Mouse (Mus musculus): ENCODE results near the gene Ap1ar.

The Ap1ar gene

DNA sequence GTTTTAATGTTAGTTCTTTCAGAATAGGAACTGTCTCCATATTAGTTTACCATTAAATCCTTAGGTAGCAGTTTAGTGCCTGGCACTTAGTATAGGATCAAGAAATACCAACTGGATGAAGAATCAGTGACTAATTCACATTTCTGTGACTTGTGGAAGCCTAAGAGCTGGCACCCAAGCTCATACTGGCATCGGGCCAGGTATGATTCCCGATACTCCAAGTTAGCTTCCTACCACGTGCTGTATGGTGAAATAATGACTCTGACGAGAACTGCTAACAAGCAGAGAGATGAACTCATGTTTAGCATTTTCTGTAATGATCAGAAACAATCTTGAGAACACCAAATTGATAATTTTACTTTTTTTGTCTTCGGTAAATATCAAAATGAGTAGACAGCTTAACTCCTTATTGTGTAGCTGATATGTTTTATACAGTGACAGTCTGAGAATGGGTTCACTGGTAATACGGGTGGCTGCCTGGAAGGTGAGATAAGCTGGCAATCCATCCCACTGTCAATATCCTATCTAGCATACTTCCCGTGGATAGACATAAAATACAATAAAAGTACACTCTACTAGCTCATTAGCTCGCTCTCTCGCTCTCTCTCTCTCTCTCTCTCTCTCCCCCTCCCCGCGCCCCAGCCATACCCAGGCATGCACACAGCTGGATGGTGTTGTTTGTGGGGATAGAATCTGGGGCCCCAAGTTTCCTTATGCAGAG is 10.9 kb upstream of the Ap1ar start:
- in situ Hi-C loops (cut with MboI; ENCODE audit: low pct_unique_long_range_greater_than_20kb in 1 of 2, low sequenced_read_pairs in 2 of 2, unreplicated experiment in 1 of 2): no loop called here

DNA sequence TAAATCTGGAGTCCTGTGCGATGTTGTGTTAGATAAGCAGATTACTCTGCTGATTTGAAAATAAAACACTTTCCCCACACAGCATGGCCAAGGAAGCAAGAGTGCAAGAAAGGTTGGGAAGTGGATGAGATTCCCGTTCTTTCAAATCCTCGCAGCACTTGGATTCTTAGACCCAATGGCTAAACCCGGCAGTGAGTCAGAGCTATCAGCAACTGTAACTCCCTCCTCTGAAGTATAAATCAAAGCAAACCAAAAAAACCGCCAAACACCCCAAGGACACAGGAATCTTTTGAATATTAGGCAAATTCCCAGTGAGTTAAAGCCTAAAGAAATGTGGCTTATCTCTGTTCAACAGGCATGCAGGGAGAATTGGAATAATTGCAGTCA is 6.6 kb upstream of the Ap1ar start:
- in situ Hi-C loops (cut with MboI; ENCODE audit: low pct_unique_long_range_greater_than_20kb in 1 of 2, low sequenced_read_pairs in 2 of 2, unreplicated experiment in 1 of 2): no loop called here

DNA sequence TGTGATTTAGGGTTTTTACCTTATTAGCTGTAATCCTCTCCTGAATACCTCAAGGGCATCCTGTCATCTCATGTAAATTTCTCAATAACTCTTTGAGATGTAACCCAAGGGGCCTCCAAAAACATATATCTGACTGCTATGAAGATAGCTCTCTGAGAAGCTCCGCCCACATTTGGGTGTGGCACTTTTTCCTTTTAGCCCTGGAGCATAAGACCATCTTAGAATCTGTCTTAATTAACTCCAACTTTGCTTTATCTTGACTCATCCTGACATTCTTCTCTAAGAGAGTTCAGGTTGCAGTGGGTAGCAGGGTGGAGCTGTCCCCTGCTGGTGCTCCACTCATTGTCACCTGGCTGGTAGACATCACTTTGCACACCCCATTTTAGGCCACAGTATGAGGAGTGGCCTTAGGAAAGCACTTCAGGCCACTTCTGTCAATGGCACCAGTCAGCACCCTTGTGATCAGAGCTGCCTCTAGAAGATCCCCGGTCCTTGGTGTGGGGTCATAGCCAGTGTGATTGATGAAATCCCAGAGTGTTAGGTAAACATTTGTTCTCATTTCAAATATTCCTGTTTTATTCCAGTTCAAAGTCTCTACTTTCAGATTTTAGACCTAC is 6.1 kb upstream of the Ap1ar start:
- in situ Hi-C loops (cut with MboI; ENCODE audit: low pct_unique_long_range_greater_than_20kb in 1 of 2, low sequenced_read_pairs in 2 of 2, unreplicated experiment in 1 of 2): no loop called here

DNA sequence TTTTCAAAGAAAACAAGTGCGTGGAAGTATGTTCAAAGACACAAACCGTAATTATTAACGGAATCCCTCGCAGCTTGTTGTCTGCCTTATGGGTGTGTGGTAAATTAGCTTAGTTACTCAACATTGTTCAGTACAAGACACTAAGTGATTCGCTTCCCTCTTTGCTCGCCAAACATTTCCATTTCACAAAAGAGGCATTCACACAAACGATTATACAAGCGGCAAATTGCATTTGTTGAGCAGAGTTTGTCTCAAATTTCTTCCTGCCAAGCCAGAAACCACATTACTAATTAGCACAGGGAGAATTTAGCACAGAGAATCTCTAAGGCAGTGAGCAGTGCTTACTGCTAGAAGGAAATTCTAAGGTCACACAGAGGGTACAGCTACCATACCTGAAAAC is 4.6 kb upstream of the Ap1ar start:
- in situ Hi-C loops (cut with MboI; ENCODE audit: low pct_unique_long_range_greater_than_20kb in 1 of 2, low sequenced_read_pairs in 2 of 2, unreplicated experiment in 1 of 2): no loop called here

DNA sequence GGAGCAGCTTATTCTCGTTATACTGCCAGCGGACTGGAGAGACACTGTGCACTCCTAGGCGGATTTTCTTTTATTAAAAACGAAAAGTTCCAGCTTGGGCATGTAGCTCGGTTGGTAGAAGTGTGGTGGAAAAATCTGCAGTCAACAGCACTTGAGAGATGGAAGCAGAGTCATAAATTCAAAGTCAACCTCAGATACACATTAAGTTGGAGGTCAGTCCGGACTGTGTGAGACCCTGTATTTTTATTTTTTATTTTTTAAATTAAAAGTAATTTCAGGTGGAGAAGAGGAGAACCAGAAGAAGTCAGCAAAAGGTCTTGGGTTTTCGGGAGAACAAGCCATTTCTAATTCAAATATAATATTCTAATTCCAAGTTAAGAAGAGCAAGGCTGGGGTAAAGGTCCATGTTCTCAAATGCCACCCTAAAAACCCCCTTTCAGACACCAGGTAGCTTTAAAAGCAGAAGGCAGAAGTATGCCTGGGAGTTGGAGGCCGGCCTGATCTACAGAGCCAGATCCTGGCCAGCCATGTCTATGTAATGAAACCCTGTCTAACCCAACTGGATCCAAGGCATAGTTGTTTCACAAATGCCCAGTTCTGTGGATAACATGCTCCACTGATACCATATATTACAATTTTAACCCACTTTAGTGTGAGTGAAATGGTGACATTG is 785 bp upstream of the Ap1ar start:
- in situ Hi-C loops (cut with MboI; ENCODE audit: low pct_unique_long_range_greater_than_20kb in 1 of 2, low sequenced_read_pairs in 2 of 2, unreplicated experiment in 1 of 2): no loop called here

DNA sequence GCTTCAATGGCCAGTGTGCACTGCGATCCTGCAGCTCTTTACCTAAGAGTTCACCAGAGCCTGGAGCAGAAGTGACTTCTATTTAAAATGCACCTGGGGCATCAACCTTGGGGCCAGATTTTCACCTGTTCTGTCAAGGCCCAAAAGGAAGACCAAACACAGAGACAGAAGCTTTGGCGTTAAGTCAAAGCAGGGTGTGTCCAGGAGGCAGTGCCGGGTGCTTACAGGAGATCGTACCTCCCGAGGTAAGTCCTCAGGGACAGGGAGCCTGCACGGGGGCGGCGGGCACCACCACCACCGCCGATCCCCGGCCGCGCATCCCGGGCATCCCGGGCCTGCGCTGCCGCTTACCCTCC is 547 bp downstream of the Ap1ar start:
- in situ Hi-C loops (cut with MboI; ENCODE audit: low pct_unique_long_range_greater_than_20kb in 1 of 2, low sequenced_read_pairs in 2 of 2, unreplicated experiment in 1 of 2): no loop called here

DNA sequence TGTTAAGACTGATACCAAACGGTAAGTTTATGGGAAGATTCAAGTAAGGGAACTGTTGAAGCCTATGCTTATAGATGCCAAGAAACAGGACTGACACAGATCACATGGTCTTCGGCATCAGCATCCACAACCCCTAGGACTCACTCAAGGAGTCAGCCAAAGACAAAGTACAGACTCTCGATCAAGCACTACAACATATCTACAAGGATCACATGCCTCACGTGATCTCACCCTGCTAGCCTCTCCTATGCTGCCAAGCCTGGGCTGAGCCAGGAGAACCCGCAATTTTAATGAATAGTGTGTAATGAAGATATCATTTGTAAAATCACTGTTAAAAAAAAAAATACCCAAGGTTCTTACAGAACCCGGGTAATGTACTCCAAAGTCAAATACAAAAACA is 1.7 kb downstream of the Ap1ar start:
- in situ Hi-C loops (cut with MboI; ENCODE audit: low pct_unique_long_range_greater_than_20kb in 1 of 2, low sequenced_read_pairs in 2 of 2, unreplicated experiment in 1 of 2): no loop called here

DNA sequence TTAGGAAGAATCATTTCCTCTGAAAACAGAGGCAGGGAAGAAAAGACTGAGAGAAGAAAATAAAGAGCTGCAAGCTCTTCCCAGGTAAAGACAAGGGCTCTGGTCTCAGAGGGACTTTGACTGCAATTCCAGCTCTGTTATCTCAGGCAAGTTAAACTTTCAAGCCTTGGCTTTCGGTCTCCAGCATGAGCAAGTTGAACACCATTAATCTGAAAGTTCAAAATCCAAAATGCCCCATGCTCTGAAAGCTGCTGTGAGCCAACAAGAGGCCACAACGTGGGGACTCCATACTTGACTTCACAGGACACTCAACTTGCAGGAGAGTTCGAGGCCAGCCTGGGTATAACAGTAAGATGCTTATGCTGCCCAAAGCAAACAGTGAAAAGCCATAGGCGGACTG is 3.3 kb downstream of the Ap1ar start:
- in situ Hi-C loops (cut with MboI; ENCODE audit: low pct_unique_long_range_greater_than_20kb in 1 of 2, low sequenced_read_pairs in 2 of 2, unreplicated experiment in 1 of 2): no loop called here

DNA sequence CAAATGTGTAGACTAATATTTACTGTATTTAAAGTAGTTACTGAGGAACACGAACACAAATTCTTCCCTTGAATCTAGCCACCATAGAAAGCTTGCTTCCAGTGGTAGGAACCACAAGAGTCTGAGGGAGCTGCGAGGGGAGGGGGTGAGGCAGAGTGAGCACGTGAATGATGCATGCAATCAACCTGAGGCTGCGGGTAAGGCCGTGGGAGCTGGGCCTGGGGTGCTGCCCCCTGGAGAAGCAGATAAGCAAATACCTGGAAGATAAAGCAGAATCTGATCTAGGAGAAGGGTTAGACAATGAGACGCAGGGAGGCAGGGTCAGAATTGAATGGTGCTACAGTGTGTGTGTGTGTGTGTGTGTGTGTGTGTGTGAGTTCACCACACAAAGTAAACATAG is 6.2 kb downstream of the Ap1ar start:
- in situ Hi-C loops (cut with MboI; ENCODE audit: low pct_unique_long_range_greater_than_20kb in 1 of 2, low sequenced_read_pairs in 2 of 2, unreplicated experiment in 1 of 2): no loop called here

DNA sequence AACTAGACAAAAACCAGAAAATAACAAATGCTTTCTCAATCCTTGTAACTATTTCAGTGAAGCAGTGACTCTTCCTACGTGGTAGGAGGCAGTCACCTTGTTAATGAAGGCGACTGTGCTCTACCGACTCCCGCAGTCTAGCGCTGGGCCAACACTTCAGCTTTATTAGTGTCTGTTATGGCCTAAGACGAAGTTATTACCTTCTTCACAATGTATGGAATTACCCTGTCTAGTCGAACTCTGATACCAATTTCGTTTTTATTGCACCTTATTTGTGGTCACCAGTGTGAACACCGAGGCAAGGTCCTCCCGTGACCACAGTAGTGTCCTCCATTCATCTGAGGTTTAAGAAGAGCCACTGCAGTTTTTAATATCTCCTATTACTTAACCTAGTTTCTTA is 7.1 kb downstream of the Ap1ar start:
- in situ Hi-C loops (cut with MboI; ENCODE audit: low pct_unique_long_range_greater_than_20kb in 1 of 2, low sequenced_read_pairs in 2 of 2, unreplicated experiment in 1 of 2): no loop called here

DNA sequence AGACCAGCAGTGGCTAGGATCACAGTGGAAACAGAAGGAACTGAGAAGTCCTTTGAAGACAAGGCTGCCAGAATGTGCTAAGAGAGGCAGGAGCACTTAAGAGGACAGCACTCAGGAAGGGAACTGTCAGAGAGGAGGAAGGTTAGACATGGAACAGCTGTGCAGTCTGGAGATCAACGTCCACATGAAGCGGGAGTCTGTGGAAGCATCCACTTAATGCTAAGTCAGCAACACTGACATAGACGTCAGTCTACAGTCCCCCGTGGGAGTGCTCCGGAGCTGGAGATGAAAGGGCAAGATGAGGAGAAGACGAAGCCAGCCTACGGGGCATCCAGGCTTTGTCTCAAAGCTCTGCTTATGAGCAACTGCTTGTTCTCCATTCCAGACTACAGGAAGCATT is 10.2 kb downstream of the Ap1ar start:
- in situ Hi-C loops (cut with MboI; ENCODE audit: low pct_unique_long_range_greater_than_20kb in 1 of 2, low sequenced_read_pairs in 2 of 2, unreplicated experiment in 1 of 2): no loop called here

DNA sequence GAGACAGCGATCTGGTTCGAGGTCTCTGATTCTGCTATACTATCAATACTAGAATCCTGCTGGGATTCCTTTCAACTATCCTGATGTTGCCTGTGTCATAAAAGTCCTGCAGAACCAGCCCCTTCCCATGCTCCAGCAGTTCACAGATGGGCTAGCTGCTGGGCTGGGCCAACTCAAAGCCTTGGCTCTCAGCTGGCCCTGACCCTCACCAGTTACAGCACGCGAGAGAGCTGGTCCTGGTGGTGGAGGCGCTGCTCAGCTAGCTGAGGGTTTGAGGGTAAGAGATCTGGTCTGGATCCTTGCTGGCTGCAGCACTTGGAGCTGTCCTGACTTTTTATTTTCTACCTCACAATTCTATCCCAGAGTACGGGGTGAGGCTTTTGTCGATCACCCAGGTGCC is 10.8 kb downstream of the Ap1ar start:
- in situ Hi-C loops (cut with MboI; ENCODE audit: low pct_unique_long_range_greater_than_20kb in 1 of 2, low sequenced_read_pairs in 2 of 2, unreplicated experiment in 1 of 2): no loop called here

DNA sequence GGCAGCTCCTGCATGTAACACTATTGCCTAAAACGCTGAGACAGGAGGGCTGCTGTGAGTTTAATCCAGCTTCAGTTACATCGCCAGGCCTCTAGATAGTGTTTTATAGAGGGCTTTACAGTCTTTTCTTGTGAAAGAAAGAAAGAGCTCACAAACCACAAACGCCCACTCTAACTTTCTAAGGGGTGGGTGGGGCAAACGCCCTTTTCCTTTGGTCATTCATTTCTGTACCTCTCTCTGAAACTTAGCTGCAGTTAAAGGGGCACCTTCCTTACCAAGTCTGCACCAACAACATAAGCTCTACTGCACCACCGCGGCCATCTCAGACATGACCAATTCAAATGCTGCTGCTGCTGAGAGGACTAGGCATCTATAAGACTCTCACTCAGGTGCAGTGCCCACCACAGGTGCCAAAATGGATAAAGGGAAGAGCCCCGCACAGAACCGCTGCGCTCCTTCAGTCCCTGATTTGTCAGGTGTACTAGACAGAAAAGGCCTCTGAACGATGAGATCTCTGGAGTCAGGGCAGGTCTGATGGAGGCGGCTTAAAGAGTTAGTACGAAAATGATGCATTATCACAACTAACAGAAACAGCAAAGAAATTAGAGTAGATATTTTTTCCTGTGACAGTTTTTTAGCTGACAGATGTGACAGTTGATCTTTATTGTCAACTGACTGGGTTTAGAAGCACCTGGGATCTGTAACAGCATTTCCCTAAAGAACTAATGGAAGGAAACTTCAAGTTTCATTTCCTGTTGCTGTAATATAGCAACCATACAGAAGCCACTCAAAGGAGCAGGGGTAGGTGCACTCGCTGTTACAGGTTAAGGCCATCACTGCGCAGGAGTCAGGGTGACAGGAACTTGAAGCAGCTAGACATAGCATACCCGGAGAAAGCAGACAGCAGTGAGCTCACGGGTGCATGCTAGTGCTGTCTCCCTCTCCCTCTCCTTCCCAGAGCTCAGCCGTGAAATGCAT is 13.1 kb downstream of the Ap1ar start:
- in situ Hi-C loops (cut with MboI; ENCODE audit: low pct_unique_long_range_greater_than_20kb in 1 of 2, low sequenced_read_pairs in 2 of 2, unreplicated experiment in 1 of 2): no loop called here

DNA sequence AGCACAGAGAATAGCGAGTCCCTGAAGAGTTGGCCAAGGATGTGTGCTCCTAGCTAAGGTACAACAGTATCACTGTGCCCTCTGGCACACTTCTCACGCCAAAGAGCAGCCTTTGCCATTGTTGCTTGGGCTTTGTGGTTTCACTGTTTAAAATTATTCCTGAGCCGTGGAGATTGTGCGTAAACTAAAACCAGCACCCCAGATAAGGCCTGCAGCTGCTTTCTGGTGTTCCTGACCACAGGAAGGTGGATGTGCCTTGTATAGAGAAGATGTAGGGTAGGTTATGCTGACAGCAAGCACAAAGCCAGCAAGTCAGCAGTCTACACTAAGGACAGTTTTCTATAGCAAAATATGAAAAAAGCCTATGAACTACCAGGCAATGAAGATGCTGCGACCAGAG is 16.1 kb downstream of the Ap1ar start:
- in situ Hi-C loops (cut with MboI; ENCODE audit: low pct_unique_long_range_greater_than_20kb in 1 of 2, low sequenced_read_pairs in 2 of 2, unreplicated experiment in 1 of 2): no loop called here

DNA sequence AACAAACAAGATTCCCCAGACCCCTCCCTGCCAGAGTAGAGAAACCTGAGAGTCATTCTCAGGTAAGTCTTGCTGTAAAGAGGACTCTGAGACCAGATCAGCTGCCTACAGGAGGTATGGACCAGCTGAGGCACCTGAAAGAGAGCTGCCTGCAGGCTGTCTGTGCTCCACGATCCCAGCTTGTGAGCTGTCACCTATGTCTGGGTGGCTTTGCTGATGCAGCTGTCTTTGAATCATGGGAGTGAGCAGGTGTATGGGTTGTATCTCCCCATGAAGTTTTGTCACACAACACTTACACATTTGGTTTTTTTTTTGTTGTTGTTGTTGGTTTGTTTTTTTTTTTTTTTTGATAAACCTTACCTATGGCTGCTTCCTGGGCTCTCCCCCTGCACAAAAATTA is 16.9 kb downstream of the Ap1ar start:
- in situ Hi-C loops (cut with MboI; ENCODE audit: low pct_unique_long_range_greater_than_20kb in 1 of 2, low sequenced_read_pairs in 2 of 2, unreplicated experiment in 1 of 2): no loop called here

DNA sequence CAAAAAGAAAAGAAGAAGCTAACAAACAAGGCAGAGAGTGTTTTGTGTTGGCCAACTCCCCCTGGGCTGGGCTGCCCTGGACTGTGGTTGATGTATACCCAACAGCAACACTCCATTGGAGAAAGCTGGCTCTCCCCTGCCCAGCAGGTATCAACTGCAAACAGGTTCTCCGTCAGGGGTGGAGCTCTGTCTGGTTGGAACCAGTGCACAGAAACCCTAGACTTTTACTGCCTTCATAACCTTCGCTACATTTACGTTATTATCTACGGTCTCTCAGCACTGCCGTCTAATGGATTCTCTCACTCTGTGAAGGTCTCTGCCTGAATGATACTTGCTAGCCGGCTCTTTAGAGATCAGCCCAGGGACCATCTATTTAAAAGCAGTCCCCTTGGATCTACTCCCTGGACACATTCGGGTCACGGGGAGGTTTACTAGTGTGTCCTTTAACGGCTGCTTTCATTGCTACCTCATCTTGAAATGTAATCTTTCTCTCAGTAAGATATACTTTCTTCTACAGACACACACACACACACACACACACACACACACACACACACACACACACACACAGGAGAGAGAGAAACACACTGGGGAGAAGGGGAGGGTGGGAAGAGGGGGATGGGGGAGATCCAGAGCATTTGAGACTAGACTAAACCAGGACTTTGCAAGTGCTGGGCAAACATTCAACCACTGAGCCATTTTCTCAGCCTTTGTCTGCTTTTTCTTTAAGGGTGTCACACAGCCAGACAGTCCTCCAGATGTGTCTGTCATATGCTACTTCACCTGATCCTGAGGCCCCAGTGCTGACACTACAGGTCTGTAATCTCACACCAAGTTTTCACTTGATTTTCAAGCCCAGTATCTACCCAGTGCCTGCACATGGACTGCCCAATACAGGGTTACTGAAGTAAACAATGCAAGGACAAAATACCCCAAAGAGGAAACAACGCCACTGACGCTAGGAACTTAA is 18.3 kb downstream of the Ap1ar start:
- in situ Hi-C loops (cut with MboI; ENCODE audit: low pct_unique_long_range_greater_than_20kb in 1 of 2, low sequenced_read_pairs in 2 of 2, unreplicated experiment in 1 of 2): no loop called here

DNA sequence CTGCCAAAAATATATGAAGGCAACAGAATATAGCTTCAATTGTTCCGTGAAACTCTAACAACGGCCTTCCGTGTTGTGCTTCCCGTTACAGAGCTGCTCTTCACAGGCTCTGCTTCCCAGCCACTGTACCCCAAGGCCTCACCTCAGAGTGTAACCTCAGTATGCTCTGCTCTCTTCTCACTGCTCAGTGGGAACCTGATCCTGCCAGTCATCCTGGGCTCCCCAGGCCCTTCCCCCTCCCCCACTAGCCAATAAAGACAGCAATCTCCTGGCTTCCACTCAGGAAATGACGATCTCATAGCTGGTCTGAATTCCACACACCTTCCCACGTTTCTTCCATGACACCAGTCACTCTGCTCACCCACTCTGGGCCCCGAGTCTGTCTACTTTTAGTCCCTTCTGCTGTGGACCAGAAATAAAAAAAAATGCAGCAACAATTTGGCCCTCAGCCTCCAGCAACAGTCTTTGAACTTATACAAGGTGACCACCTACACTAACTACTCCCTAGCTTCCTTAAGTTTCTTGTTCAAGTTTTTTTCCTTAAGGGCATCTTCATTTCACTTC is 20.1 kb downstream of the Ap1ar start:
- in situ Hi-C loops (cut with MboI; ENCODE audit: low pct_unique_long_range_greater_than_20kb in 1 of 2, low sequenced_read_pairs in 2 of 2, unreplicated experiment in 1 of 2): no loop called here

DNA sequence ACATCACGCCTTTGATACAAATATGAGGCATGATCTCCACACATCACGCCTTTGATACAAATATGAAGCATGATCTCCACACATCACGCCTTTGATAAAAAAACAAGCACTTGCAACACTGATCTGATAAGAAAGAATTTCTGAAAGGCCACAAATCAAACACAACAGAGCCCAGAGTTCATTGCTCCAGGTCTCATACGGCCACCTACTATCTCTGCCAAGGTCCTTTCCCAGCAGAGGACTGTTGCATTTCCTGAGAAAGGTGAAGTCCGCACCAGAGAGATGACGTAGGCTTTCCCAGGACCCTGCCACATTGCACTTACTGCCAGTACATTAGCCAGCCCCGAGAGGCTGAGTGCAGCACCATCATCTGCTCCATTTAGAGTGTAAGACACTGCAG is 28.2 kb downstream of the Ap1ar start:
- in situ Hi-C loops (cut with MboI; ENCODE audit: low pct_unique_long_range_greater_than_20kb in 1 of 2, low sequenced_read_pairs in 2 of 2, unreplicated experiment in 1 of 2): no loop called here
